Mouse (Mus musculus): ENCODE data around the gene Mgat5b.

DNA sequence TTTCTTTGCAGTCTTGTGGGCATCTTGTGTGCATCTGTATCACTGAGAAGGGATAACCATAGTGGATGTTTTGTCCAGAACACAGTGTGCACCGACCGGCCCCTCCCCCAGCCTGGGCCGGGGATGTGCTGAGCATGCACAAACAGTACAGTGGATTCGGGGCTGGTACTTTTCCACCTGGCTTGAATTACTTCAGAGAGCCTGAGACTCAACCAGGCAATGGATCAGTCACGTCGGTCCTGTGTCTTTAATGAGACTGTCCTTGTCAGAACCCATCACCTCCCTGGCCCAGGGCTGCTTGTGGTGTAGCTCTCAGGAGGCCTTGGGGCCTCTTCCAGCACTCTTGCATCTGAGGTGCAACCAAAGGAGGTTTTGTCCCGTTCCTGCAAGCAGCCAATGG lies 46.4 kb downstream of the Mgat5b start:
- TF ChIP-seq CTCF (IDR thresholded peaks at IDR 0.05; ENCODE audit: low read depth, low read length) (no peak), POLR2A (IDR thresholded peaks at IDR 0.05; ENCODE audit: insufficient read depth, low read length) (no peak), EP300 (IDR thresholded peaks at IDR 0.05; ENCODE audit: insufficient read depth, low read depth, low read length) (peak; percentile 17; the same call in 1 of the 2 replicates)
